Mouse (Mus musculus) liver, embryonic 14.5 days (tissue): ENCODE measurements at regions not wholly inside any gene's neighbourhood (a gene's known extent, or its start where the extent isn't known, plus 50 kb on each side); places are given as distances from the start of the nearest gene placed in this dataset.

Source experiments
- ATAC-seq: fragments of 200-750 bp; cut with Nextera tagmentation; 2 replicates; pipeline ENCODE4 v1.8.0; 2017; ENCODE audit warnings: moderate number of reproducible peaks, mild to moderate bottlenecking, moderate library complexity; ENCODE audit not compliant: insufficient read depth
- DNase-seq, 3 experiments: peaks; one replicate each; pipeline ENCODE4 v3.0.0-alpha.2; 2012 to 2013; ENCODE audit warnings: low read depth in 3 of 3, low spot score in 3 of 3
- H3K27ac ChIP-seq: fragments of 300-500 bp; sonication (generic); 2 replicates; pipeline ENCODE4 v1.5.1; 2014; ENCODE audit warnings: moderate library complexity, mild to moderate bottlenecking, control low read depth, inconsistent platforms
- H3K27me3 ChIP-seq: fragments of 300-500 bp; sonication (generic); 2 replicates; pipeline ENCODE4 v1.6.1; 2014; ENCODE audit warnings: mild to moderate bottlenecking, low read length, moderate library complexity; ENCODE audit not compliant: control insufficient read depth, insufficient read depth
- H3K36me3 ChIP-seq: fragments of 300-500 bp; sonication (generic); replicated peaks from 2 replicates; pipeline ENCODE4 v1.6.1; 2014; ENCODE audit warnings: low read depth; ENCODE audit not compliant: control insufficient read depth, insufficient read depth
- H3K4me1 ChIP-seq, 2 experiments: fragments of 200-500 bp in 1 of 2; fragments of 300-500 bp in 1 of 2; sonication (generic) in 1 of 2; replicated peaks; 2 replicates each; pipeline ENCODE4 v1.6.1; 2012 to 2014; ENCODE audit warnings: antibody characterized with exemption in 1 of 2, inconsistent platforms in 1 of 2, low read length in 1 of 2; ENCODE audit not compliant: control insufficient read depth in 2 of 2, insufficient read depth in 2 of 2
- H3K4me2 ChIP-seq: fragments of 300-500 bp; sonication (generic); 2 replicates; pipeline ENCODE4 v1.6.1; 2014; ENCODE audit warnings: low read depth, mild to moderate bottlenecking, control low read depth, moderate library complexity
- H3K4me3 ChIP-seq, 2 experiments: fragments of 200-500 bp in 1 of 2; fragments of 300-500 bp in 1 of 2; sonication (generic) in 1 of 2; 2 replicates each; pipeline ENCODE4 v1.5.1; 2012 to 2014; ENCODE audit warnings: low read depth in 2 of 2, low read length in 2 of 2, mild to moderate bottlenecking in 2 of 2, control low read depth in 1 of 2, inconsistent platforms in 1 of 2, moderate library complexity in 1 of 2; ENCODE audit not compliant: insufficient read depth in 1 of 2
- H3K9ac ChIP-seq: fragments of 300-500 bp; sonication (generic); replicated peaks from 2 replicates; pipeline ENCODE4 v1.6.1; 2014; ENCODE audit warnings: mild to moderate bottlenecking, control low read depth, moderate library complexity
- H3K9me3 ChIP-seq: fragments of 300-500 bp; sonication (generic); 2 replicates; pipeline ENCODE4 v1.6.1; 2016; ENCODE audit warnings: low read length, mixed read lengths; ENCODE audit not compliant: control insufficient read depth
- CTCF ChIP-seq: IDR thresholded peaks from 2 replicates; pipeline ENCODE4 v1.5.1; 2016; ENCODE audit warnings: antibody characterized with exemption, low read depth, control low read depth
- EP300 ChIP-seq: IDR thresholded peaks from 2 replicates; pipeline ENCODE4 v1.6.1; 2016; ENCODE audit warnings: antibody characterized with exemption, low read depth
- WGBS: fragments of 180-500 bp; shearing (Covaris S2); extraction: QIAGEN DNeasy Blood & Tissue Kit; methylation state at CpG from one replicate; pipeline ENCODE4 v1.1.7; 2014; ENCODE audit not compliant: insufficient replicate concordance; 5-methylcytosine and 5-hydroxymethylcytosine counted together

GRCm38 (mm10) chr15:51038968-51039367 is 2845.7 kb upstream of the Gm7489 start:
- Histone ChIP-seq H3K9me3 (no peaks in the 10 kb centered on the region), H3K36me3 (no peaks in the 10 kb centered on the region), H3K4me2 (no peak overlapping the region), H3K4me1 (no peaks in the 10 kb centered on the region), H3K4me3 (no peak overlapping the region), H3K27me3 (no peaks in the 10 kb centered on the region), H3K27ac (no peak overlapping the region), H3K9ac (no peak overlapping the region)
- no peak for TF ChIP-seq CTCF
- no peak for TF ChIP-seq EP300
- ATAC-seq (no peak), DNase-seq (no peak)
- WGBS: 11% methylated on average over 1 of the region's 1 CpGs

GRCm38 (mm10) chr15:51070538-51070937 is 2814.2 kb upstream of the Gm7489 start:
- ATAC-seq (no peak), DNase-seq (no peak)
- H3K4me1 ChIP-seq: no peaks in the 10 kb centered on the region
- no peaks in the 10 kb centered on the region for H3K9me3 ChIP-seq
- TF ChIP-seq CTCF (no peak), EP300 (no peak)
- H3K27me3 ChIP-seq: no peaks in the 10 kb centered on the region
- H3K36me3 ChIP-seq: no peaks in the 10 kb centered on the region
- H3K4me3 ChIP-seq: no peak overlapping the region
- 73% methylated on average over 10 of the region's 10 CpGs for WGBS
- no peak overlapping the region for H3K9ac ChIP-seq
- no peak overlapping the region for H3K4me2 ChIP-seq
- no peak overlapping the region for H3K27ac ChIP-seq

GRCm38 (mm10) chr15:51071132-51071656 is 2813.5 kb upstream of the Gm7489 start:
- no peak for DNase-seq
- Histone ChIP-seq H3K27me3 (no peaks in the 10 kb centered on the region), H3K9ac (no peak overlapping the region), H3K27ac (no peak overlapping the region), H3K9me3 (no peaks in the 10 kb centered on the region), H3K4me3 (no peak overlapping the region), H3K4me2 (no peak overlapping the region), H3K36me3 (no peaks in the 10 kb centered on the region), H3K4me1 (no peaks in the 10 kb centered on the region)
- no peak for ATAC-seq
- 64% methylated on average over 10 of the region's 10 CpGs for WGBS
- no peak for TF ChIP-seq EP300
- no peak for TF ChIP-seq CTCF

- H3K36me3 ChIP-seq: no peaks in the 10 kb centered on the region
- no peak overlapping the region for H3K4me2 ChIP-seq
- no peak overlapping the region for H3K4me3 ChIP-seq
- no peaks in the 10 kb centered on the region for H3K27me3 ChIP-seq
- H3K9ac ChIP-seq: no peak overlapping the region
- 20% methylated on average over 6 of the region's 6 CpGs for WGBS
- ATAC-seq: no peak
- no peaks in the 10 kb centered on the region for H3K9me3 ChIP-seq
- no peak overlapping the region for H3K27ac ChIP-seq
- no peaks in the 10 kb centered on the region for H3K4me1 ChIP-seq
- TF ChIP-seq EP300 (no peak), CTCF (no peak)
- DNase-seq: no peak
Observed at GRCm38 (mm10) chr15:51073678-51074077, 2811.0 kb upstream of the Gm7489 start.

- ATAC-seq (no peak), DNase-seq (no peak)
- Histone ChIP-seq H3K27me3 (no peaks in the 10 kb centered on the region), H3K27ac (no peak overlapping the region), H3K4me3 (no peak overlapping the region), H3K4me2 (no peak overlapping the region), H3K4me1 (no peaks in the 10 kb centered on the region), H3K9ac (no peak overlapping the region), H3K9me3 (no peaks in the 10 kb centered on the region), H3K36me3 (no peaks in the 10 kb centered on the region)
- WGBS: 47% methylated on average over 7 of the region's 7 CpGs
- no peak for TF ChIP-seq CTCF
- TF ChIP-seq EP300: no peak
Observed at GRCm38 (mm10) chr15:51074196-51074595, 2810.5 kb upstream of the Gm7489 start.
